Mouse (Mus musculus): ENCODE measurements at regions not wholly inside any gene's neighbourhood (a gene's known extent, or its start where the extent isn't known, plus 50 kb on each side); places are given as distances from the start of the nearest gene placed in this dataset.

DNA sequence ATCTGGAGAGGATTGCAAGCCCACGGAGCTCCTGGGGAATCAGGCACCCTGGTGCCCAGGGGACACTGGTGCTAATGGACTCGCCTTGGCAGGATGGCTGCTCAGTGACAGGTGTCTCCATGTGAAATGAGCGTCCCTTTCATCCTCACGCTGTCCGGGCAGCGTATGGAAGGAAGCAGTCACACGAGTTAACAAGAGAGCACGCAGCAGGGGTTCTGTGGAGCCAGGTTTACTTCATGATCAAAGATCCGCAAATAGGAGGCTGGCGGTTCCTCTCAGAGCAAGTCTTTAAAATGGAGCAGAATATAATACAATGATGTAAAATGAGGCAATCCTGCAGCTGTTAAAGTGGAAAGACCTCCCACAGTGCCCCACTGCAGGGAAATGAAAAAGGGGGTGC lies 276.8 kb downstream of the Matn1 start:
- H3K27me3 ChIP-seq, result no peaks in the 10 kb centered on the region
- no peak overlapping the region for H3K4me2 ChIP-seq
- H3K9ac ChIP-seq, result no peak overlapping the region
- H3K27ac ChIP-seq, result no peak overlapping the region
- H3K36me3 ChIP-seq, result no peaks in the 10 kb centered on the region
- 76% methylated on average over 10 of the region's 10 CpGs for WGBS
- H3K9me3 ChIP-seq, result no peaks in the 10 kb centered on the region
- ATAC-seq (ENCODE audit: borderline replicate concordance, extremely low read depth, low FRiP score, low TSS enrichment), result no peak
- H3K4me1 ChIP-seq, result peaks cover 5% of the 10 kb centered on the region; the same call in 1 of the 2 replicates
- H3K4me3 ChIP-seq, result no peak overlapping the region

DNA sequence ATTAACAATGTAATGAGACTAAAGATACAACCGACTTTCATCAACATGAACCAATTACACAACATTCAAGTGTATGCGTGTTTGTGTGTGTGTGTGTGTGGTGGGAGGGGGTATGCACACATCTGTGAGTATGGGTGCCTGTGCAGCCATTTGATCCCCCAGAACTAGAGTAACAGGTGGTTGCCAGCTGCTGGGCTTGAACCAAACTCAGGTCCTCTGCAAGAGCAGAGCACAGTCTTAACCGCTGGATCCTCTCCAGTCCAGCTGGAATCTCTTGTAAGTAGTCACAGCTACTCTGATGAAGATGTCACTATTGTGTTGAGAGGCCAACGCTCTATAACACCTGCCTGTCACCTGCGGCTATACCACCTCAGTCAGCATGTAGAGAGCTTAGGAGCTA lies 286.2 kb downstream of the Matn1 start:
- WGBS, result 82% methylated on average over 5 of the region's 5 CpGs
- no peaks in the 10 kb centered on the region for H3K9me3 ChIP-seq
- H3K36me3 ChIP-seq, result no peaks in the 10 kb centered on the region
- H3K4me3 ChIP-seq, result no peak overlapping the region
- H3K27me3 ChIP-seq, result no peaks in the 10 kb centered on the region
- no peaks in the 10 kb centered on the region for H3K4me1 ChIP-seq
- no peak overlapping the region for H3K9ac ChIP-seq
- H3K27ac ChIP-seq, result no peak overlapping the region
- ATAC-seq (ENCODE audit: borderline replicate concordance, extremely low read depth, low FRiP score, low TSS enrichment), result no peak
- no peak overlapping the region for H3K4me2 ChIP-seq

DNA sequence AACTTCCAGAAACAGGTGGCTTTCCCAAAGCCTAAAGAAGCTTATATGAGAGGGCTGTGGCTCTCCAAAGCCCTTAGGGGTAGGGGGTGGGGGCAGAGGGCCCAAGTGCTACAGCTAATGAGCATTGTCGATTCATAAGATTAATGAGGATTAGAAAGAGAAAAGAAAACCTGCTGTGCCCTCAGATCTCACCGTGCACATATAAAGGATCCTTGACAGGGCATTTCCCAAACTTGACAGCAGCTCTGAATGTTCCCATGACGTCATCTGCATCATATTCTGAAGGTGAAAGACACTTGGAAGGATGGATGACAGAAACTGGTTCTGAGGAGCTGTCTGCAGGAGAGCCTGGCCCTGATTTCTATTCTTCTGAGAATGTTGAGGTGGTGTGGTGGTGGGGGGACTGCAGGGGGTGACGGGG lies 292.4 kb downstream of the Matn1 start:
- H3K36me3 ChIP-seq, result no peaks in the 10 kb centered on the region
- H3K27me3 ChIP-seq, result no peaks in the 10 kb centered on the region
- no peaks in the 10 kb centered on the region for H3K9me3 ChIP-seq
- no peak overlapping the region for H3K27ac ChIP-seq
- no peak overlapping the region for H3K9ac ChIP-seq
- no peak overlapping the region for H3K4me3 ChIP-seq
- no peak overlapping the region for H3K4me2 ChIP-seq
- WGBS, result 48% methylated on average over 4 of the region's 4 CpGs
- H3K4me1 ChIP-seq, result no peaks in the 10 kb centered on the region
- no peak for ATAC-seq (ENCODE audit: borderline replicate concordance, extremely low read depth, low FRiP score, low TSS enrichment)

DNA sequence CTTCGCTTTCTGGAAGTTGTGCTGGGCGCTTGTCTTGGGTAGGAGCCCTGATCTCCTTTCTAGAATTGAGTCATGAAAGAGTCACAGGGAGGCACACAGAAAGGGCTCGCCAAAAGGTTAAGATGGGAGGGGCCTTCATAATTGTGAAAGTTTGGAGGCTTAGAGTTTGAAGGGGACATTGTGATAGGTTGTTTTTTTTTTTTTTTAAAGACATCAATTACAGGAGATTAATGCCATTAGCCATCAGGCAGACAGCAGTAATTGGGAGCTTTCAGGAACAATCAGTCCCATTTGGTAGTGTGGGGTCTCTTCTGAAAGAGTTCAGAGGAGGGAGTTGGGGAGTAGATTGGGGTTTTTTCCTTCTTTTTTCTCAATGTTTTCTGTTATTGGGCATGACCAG lies 294.4 kb downstream of the Matn1 start:
- no peak overlapping the region for H3K4me3 ChIP-seq
- 74% methylated on average over 3 of the region's 3 CpGs for WGBS
- H3K27ac ChIP-seq, result no peak overlapping the region
- no peaks in the 10 kb centered on the region for H3K9me3 ChIP-seq
- no peaks in the 10 kb centered on the region for H3K27me3 ChIP-seq
- no peaks in the 10 kb centered on the region for H3K4me1 ChIP-seq
- no peak overlapping the region for H3K9ac ChIP-seq
- no peak overlapping the region for H3K4me2 ChIP-seq
- ATAC-seq (ENCODE audit: borderline replicate concordance, extremely low read depth, low FRiP score, low TSS enrichment), result no peak
- H3K36me3 ChIP-seq, result no peaks in the 10 kb centered on the region

DNA sequence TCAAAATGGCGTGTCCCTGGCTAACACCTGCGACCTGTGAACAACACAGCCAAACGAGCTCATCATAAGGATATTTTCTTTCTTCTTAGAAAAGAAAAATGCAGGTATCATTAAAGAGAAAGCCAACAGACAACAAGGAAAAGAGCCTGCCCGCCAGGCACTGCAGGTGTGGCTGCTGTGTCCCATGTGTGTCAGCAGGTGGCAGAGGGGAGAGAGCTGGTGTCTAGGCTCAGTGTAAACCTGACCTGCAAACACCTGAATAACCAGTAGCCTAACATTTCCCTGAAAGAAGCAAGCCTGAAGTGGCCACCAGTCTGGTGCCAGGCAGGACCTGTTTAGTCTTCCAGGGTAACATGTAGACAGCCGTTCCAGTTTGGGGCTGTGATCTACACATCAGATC lies 294.9 kb downstream of the Matn1 start:
- no peaks in the 10 kb centered on the region for H3K27me3 ChIP-seq
- H3K9ac ChIP-seq, result no peak overlapping the region
- H3K27ac ChIP-seq, result no peak overlapping the region
- no peaks in the 10 kb centered on the region for H3K9me3 ChIP-seq
- WGBS, result 63% methylated on average over 5 of the region's 5 CpGs
- no peaks in the 10 kb centered on the region for H3K36me3 ChIP-seq
- H3K4me1 ChIP-seq, result no peaks in the 10 kb centered on the region
- ATAC-seq (ENCODE audit: borderline replicate concordance, extremely low read depth, low FRiP score, low TSS enrichment), result no peak
- no peak overlapping the region for H3K4me2 ChIP-seq
- H3K4me3 ChIP-seq, result no peak overlapping the region

DNA sequence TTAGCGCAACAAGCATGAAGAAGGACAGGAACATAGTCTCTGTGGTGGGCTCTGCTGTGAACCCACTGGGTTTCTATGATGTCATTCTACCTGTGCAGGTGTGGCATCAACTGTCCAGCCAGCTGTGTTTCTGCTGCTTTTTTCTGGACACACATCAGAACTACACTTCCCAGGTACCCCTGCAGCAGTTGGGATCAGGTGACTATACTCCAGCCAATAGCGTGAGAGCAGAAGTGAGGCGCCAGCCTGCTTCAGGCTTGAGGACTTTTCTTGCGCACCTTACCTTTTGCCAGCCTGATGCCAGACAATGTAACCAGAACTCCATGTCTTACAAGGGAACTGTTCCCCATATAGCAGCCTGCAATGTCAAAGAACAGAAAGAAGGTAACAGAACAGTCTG lies 296.3 kb downstream of the Matn1 start:
- Histone ChIP-seq H3K36me3 (no peaks in the 10 kb centered on the region), H3K27me3 (no peaks in the 10 kb centered on the region), H3K9ac (no peak overlapping the region), H3K27ac (no peak overlapping the region), H3K9me3 (no peaks in the 10 kb centered on the region), H3K4me2 (no peak overlapping the region), H3K4me1 (no peaks in the 10 kb centered on the region), H3K4me3 (no peak overlapping the region)
- 72% methylated on average over 4 of the region's 4 CpGs for WGBS
- ATAC-seq (ENCODE audit: borderline replicate concordance, extremely low read depth, low FRiP score, low TSS enrichment), result no peak

DNA sequence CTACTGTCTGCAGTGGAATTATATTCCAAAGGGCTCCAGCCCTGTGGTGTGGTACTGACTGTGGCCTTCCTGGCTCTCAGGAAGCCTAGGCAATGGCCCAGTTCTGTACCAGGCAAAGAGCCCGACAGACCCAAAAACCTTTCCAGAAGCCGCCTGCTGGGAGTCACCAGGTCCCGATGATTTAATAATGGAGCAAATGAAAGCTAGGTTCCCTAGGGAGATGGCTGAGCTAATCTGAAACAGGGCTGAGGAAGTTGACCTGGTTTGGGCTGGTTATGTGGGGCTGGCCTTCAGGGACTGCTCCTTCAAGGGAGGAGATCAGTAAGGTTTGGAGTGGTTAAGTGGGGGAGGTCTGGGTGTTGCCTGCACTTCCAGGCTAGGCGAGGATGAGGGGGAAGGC lies 298.1 kb downstream of the Matn1 start:
- Histone ChIP-seq H3K4me3 (no peak overlapping the region), H3K27me3 (no peaks in the 10 kb centered on the region), H3K9me3 (no peaks in the 10 kb centered on the region), H3K27ac (no peak overlapping the region), H3K9ac (no peak overlapping the region), H3K4me1 (no peaks in the 10 kb centered on the region), H3K36me3 (no peaks in the 10 kb centered on the region), H3K4me2 (no peak overlapping the region)
- no peak for ATAC-seq (ENCODE audit: borderline replicate concordance, extremely low read depth, low FRiP score, low TSS enrichment)
- 76% methylated on average over 4 of the region's 4 CpGs for WGBS

DNA sequence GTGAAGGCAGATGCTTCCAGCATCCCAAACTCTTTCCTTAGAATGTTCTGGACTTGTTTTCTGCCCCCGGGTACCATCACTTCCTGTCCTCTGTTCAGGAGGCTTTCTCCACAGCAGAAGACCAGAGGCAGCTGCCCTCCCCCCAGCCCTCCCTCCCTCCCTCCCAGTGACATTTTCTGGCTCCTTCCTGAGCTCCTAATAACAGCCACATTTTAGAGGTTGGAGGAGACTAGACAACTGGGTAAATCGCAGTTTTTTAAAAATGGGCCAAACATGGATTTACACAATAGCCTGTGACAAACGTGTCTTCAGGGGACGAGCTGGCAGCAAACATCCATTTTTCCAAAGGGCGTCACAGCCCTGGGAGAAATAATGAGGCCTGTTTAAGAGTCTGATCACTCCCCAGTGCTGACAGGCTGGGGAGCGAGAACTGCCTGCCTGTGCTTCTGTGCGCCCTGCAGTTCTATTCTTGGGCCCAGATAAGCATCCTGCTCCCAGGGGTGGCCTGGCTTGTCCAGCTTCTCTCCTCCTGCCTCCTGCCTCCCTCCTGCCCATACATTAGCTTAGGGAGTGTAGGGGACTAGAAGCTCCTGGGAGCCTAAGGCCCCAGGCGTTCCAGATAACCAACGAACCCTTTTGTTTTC lies 299.7 kb downstream of the Matn1 start:
- no peak overlapping the region for H3K9ac ChIP-seq
- H3K4me3 ChIP-seq, result no peak overlapping the region
- no peak for ATAC-seq (ENCODE audit: borderline replicate concordance, extremely low read depth, low FRiP score, low TSS enrichment)
- no peak overlapping the region for H3K4me2 ChIP-seq
- WGBS, result 38% methylated on average over 9 of the region's 9 CpGs
- no peaks in the 10 kb centered on the region for H3K4me1 ChIP-seq
- H3K9me3 ChIP-seq, result no peaks in the 10 kb centered on the region
- H3K27ac ChIP-seq, result no peak overlapping the region
- H3K27me3 ChIP-seq, result no peaks in the 10 kb centered on the region
- H3K36me3 ChIP-seq, result no peaks in the 10 kb centered on the region

DNA sequence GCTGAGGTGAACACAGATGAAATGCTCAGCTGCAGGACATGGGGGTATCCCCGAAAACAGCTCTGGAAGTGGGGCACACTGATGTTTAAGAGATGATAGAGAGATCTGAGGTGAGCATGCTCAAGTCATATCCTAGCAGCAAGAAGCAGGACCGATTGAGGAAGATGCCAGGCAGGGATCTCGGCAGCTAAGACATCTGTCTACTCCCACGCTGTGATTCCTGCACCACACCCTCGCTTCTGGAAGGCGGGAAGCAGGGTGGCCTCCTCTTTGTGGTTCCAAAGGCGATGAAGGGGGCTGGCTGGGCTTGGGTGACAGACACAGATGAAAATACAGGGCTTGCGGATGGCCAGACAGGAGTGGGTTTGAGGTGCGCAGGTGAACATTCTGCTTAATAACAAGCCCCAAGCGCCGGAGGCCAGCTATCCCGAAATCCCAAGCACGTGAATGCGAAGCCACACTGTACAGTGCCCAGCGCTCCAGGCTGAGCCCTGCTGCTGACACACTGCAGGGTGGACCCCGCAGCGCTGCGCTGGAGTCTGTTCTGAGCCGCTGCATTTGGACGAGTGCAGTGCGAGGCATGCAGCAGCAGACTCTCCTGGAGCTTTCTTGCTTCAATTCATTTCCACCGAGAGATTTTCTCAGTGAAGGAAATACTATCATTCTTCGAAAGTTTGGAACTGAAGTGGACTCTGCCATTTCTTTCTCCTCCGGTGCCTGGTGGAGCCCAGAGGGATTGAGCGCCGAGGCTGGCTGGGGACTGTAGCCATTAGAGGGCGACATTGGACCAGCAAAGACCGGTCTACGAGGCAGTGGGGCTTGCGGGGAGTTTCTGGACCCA lies 308.6 kb downstream of the Matn1 start:
- H3K36me3 ChIP-seq, result no peaks in the 10 kb centered on the region
- 19% methylated on average over 30 of the region's 30 CpGs for WGBS
- no peak overlapping the region for H3K27ac ChIP-seq
- no peaks in the 10 kb centered on the region for H3K9me3 ChIP-seq
- H3K4me1 ChIP-seq, result peaks cover 10% of the 10 kb centered on the region; the same call in 1 of the 2 replicates
- no peak overlapping the region for H3K4me3 ChIP-seq
- H3K4me2 ChIP-seq, result peak overlapping the region; percentile 43
- ATAC-seq (ENCODE audit: borderline replicate concordance, extremely low read depth, low FRiP score, low TSS enrichment), result no peak
- H3K9ac ChIP-seq, result no peak overlapping the region
- H3K27me3 ChIP-seq, result peaks cover 13% of the 10 kb centered on the region; the same call in 1 of the 2 replicates

DNA sequence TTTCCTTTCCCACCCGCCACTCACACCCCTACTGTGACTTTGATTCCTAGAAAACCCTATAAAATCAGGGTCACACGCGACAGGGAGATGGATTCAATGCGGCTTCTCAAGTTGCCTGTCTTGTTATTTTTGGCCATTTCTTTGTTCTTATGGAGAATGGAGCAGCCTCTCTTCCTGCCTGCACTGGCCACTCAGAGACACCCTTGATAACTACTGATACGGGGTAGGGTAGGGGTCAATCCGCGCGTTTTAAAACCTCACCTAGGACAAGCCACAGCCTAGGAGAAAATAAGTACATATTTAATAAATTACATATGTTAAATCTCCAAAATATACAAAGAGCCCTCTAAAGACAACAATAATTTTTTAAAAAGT lies 309.2 kb downstream of the Matn1 start:
- Histone ChIP-seq H3K4me1 (peaks cover 10% of the 10 kb centered on the region; the same call in 1 of the 2 replicates), H3K9me3 (no peaks in the 10 kb centered on the region), H3K9ac (no peak overlapping the region), H3K4me2 (peak overlapping the region; percentile 43), H3K27ac (no peak overlapping the region), H3K4me3 (no peak overlapping the region), H3K27me3 (peaks cover 13% of the 10 kb centered on the region; the same call in 1 of the 2 replicates), H3K36me3 (no peaks in the 10 kb centered on the region)
- no peak for ATAC-seq (ENCODE audit: borderline replicate concordance, extremely low read depth, low FRiP score, low TSS enrichment)
- WGBS, result 6% methylated on average over 8 of the region's 8 CpGs

DNA sequence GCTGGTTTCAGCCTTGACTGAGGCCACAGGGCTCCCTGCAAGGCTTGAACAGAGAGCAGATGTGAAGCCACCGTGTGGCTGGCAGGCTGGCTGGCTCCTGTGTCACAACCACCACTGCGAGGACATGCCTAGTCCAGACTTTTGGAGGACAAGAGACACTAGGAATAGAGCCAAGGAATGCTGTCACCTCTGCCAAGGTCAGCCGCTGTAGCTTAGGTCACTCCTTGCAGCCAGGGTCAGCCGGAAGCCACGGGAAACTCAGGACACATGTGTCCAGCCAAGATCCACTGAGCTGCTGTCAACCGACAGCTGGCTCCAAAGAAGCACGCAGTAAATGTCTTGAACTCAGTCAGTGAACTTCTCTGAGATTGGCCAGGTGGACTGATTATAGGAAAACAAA lies 310.1 kb downstream of the Matn1 start:
- peaks cover 13% of the 10 kb centered on the region; the same call in 1 of the 2 replicates for H3K27me3 ChIP-seq
- H3K27ac ChIP-seq, result no peak overlapping the region
- no peak overlapping the region for H3K9ac ChIP-seq
- no peaks in the 10 kb centered on the region for H3K9me3 ChIP-seq
- H3K36me3 ChIP-seq, result no peaks in the 10 kb centered on the region
- 47% methylated on average over 7 of the region's 7 CpGs for WGBS
- no peak overlapping the region for H3K4me3 ChIP-seq
- peaks cover 10% of the 10 kb centered on the region; the same call in 1 of the 2 replicates for H3K4me1 ChIP-seq
- no peak overlapping the region for H3K4me2 ChIP-seq
- no peak for ATAC-seq (ENCODE audit: borderline replicate concordance, extremely low read depth, low FRiP score, low TSS enrichment)

DNA sequence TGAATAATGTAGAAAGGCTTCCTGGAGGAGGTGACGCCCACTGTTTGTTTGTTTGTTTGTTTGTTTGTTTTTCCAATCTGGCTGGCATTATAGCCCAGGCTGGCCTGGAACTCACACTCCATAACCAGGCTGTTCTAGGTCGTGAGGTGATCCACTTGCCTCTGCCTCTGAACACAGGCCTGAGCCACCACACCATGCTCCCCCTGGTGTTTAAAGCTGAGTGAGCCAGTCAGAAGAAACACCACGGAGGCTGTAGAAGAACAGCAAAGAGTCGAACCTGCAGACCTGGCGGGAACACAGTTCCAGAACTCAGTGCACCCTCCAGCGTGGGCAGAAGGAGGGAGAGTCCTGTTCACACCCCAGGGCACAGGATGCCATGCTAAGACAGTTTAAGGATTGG lies 310.5 kb downstream of the Matn1 start:
- H3K9ac ChIP-seq, result no peak overlapping the region
- no peaks in the 10 kb centered on the region for H3K9me3 ChIP-seq
- H3K4me2 ChIP-seq, result no peak overlapping the region
- H3K4me1 ChIP-seq, result peaks cover 10% of the 10 kb centered on the region; the same call in 1 of the 2 replicates
- peaks cover 13% of the 10 kb centered on the region; the same call in 1 of the 2 replicates for H3K27me3 ChIP-seq
- H3K27ac ChIP-seq, result no peak overlapping the region
- no peak for ATAC-seq (ENCODE audit: borderline replicate concordance, extremely low read depth, low FRiP score, low TSS enrichment)
- H3K36me3 ChIP-seq, result no peaks in the 10 kb centered on the region
- WGBS, result 25% methylated on average over 6 of the region's 6 CpGs
- no peak overlapping the region for H3K4me3 ChIP-seq
